Mouse (Mus musculus) embryonic facial prominence, embryonic 10.5 days (tissue): ENCODE measurements around the gene Tmem160. TPM values are rescaled to one million over a fixed set of nuclear protein-coding genes. Genes with fewer than 3 reads are reported as not detected.

Source experiments
- DNase-seq: peaks from one replicate; pipeline ENCODE4 v3.0.0-alpha.2; 2017; ENCODE audit warnings: low spot score
- H3K27ac ChIP-seq: fragments of 300-500 bp; sonication (generic); replicated peaks from 2 replicates; pipeline ENCODE4 v1.5.1; 2016; ENCODE audit warnings: mild to moderate bottlenecking
- H3K27me3 ChIP-seq: fragments of 300-500 bp; sonication (generic); replicated peaks from 2 replicates; pipeline ENCODE4 v1.6.1; 2016; ENCODE audit warnings: low read depth, mild to moderate bottlenecking; ENCODE audit not compliant: poor library complexity, severe bottlenecking
- H3K36me3 ChIP-seq: fragments of 300-500 bp; sonication (generic); replicated peaks from 2 replicates; pipeline ENCODE4 v1.6.1; 2016; ENCODE audit warnings: mild to moderate bottlenecking, moderate library complexity
- H3K4me1 ChIP-seq: fragments of 300-500 bp; sonication (generic); 2 replicates; pipeline ENCODE4 v1.6.1; 2016
- H3K4me3 ChIP-seq: fragments of 300-500 bp; sonication (generic); 2 replicates; pipeline ENCODE4 v1.5.1; 2016; ENCODE audit warnings: mild to moderate bottlenecking, moderate library complexity
- H3K9me3 ChIP-seq: fragments of 300-500 bp; sonication (generic); 2 replicates; pipeline ENCODE4 v1.6.1; 2016; ENCODE audit warnings: mild to moderate bottlenecking
- WGBS: fragments of 180-500 bp; shearing (Covaris S2); methylation state at CpG from one replicate; pipeline ENCODE4 v1.1.7; 2016; 5-methylcytosine and 5-hydroxymethylcytosine counted together
- polyA plus RNA-seq: library from polyadenylated mRNA; unstranded; fragments of >200 nt; fragmentation: Nextera tagmentation; extraction: Ambion mirVana; gene quantifications from 2 replicates; pipeline ENCODE4 v1.2.1, GENCODE M21; 2016

The Tmem160 gene
- polyA plus RNA-seq, 1 experiment from 2014 or later, result 76.4 TPM

DNA sequence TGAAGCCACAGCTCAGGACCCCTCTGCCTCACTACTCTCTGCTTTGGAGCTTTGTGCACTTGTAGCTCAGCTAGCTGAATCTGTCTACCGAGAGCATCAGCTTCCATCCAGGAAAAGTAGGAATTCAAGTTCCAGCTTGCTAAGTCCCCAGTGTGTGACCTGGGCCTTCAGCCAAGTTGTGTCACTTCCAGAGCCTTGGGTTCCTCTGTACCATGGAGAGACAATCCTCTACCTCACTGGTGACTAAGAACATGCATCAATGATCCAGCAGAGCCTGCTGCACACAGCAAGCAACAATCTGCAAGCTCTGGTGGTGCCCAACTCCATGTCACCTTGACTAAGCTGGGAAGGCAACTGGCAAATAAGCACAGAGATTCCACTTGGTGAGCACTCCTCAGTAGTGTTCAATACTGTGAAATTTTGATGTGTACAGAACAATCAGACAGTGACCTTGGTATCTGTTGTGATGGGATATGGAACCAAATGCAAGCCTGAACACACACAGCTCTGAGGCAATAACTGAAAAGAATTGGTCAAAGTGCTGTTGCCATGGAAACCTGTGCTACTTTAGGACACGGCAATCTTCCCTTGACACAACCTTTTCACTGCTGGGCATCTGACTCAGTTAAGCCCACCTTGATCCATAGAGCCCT is 52.1 kb downstream of the Tmem160 start:
- Histone ChIP-seq H3K27me3 (no peaks in the 10 kb centered on the region), H3K9me3 (no peaks in the 10 kb centered on the region), H3K36me3 (peaks cover 95% of the 10 kb centered on the region), H3K4me1 (no peaks in the 10 kb centered on the region), H3K27ac (no peak overlapping the region), H3K4me3 (no peak overlapping the region)
- DNase-seq, result no peak
- WGBS, result 86% methylated on average over 2 of the region's 2 CpGs

Other genes starting within 250 kb of the Tmem160 start
- gene Dhx34, start 230.7 kb upstream of the Tmem160 start, polyA plus RNA-seq, result 19.0 and 20.1 TPM in 2 replicates
- gene C5ar2, start 208.6 kb upstream of the Tmem160 start, polyA plus RNA-seq, result 0.05 and 0.09 TPM in 2 replicates
- gene C5ar1, start 193.2 kb upstream of the Tmem160 start, polyA plus RNA-seq, result 0.54 and 0.64 TPM in 2 replicates
- gene Inafm1, start 179.2 kb upstream of the Tmem160 start, polyA plus RNA-seq, result 5.9 and 9.1 TPM in 2 replicates
- 27.1 and 27.5 TPM in 2 replicates for gene Ccdc9, start 166.0 kb upstream of the Tmem160 start, polyA plus RNA-seq
- 12.9 and 13.4 TPM in 2 replicates for gene Bbc3, start 144.4 kb upstream of the Tmem160 start, polyA plus RNA-seq
- gene Sae1, start 65.0 kb upstream of the Tmem160 start, polyA plus RNA-seq, result 479 and 497 TPM in 2 replicates
- 20.5 and 22.2 TPM in 2 replicates for gene Zc3h4, start 51.9 kb upstream of the Tmem160 start, polyA plus RNA-seq
- gene Npas1, start 24.9 kb downstream of the Tmem160 start, polyA plus RNA-seq, result 0.98 and 1.4 TPM in 2 replicates
- 32.4 and 32.6 TPM in 2 replicates for gene Arhgap35, start 162.2 kb downstream of the Tmem160 start, polyA plus RNA-seq
- not detected in 2 replicates for gene Ceacam15, start 222.9 kb downstream of the Tmem160 start, polyA plus RNA-seq